Mouse (Mus musculus) kidney, postnatal 10 days (tissue): ENCODE measurements at regions not wholly inside any gene's neighbourhood (a gene's known extent, or its start where the extent isn't known, plus 50 kb on each side); places are given as distances from the start of the nearest gene placed in this dataset.
A peak's percentile ranks its signal among the peaks of the same experiment; 100 is the strongest.

Experiments used
- DNase-seq: peaks from one replicate; pipeline ENCODE4 v3.0.0; 2021; ENCODE audit warnings: mixed read lengths

- DNase-seq: no peak
Measured at GRCm38 (mm10) chr13:52059756-52060417, 213.4 kb downstream of the Gadd45g start.

- peak; percentile 82 for DNase-seq
Measured at GRCm38 (mm10) chr13:52060418-52060870, 214.0 kb downstream of the Gadd45g start.

- DNase-seq: no peak
Measured at GRCm38 (mm10) chr13:52061454-52061853, 215.0 kb downstream of the Gadd45g start.

GRCm38 (mm10) chr13:52061881-52062280, 215.4 kb downstream of the Gadd45g start:
- DNase-seq: no peak

- no peak for DNase-seq
Measured at GRCm38 (mm10) chr13:52062576-52062975, 216.1 kb downstream of the Gadd45g start.

GRCm38 (mm10) chr13:52065274-52065673, 218.8 kb downstream of the Gadd45g start:
- no peak for DNase-seq

GRCm38 (mm10) chr13:52065720-52066119, 219.2 kb downstream of the Gadd45g start:
- DNase-seq: no peak

GRCm38 (mm10) chr13:52067048-52067447, 220.6 kb downstream of the Gadd45g start:
- no peak for DNase-seq

- no peak for DNase-seq
Measured at GRCm38 (mm10) chr13:52068886-52069439, 222.5 kb downstream of the Gadd45g start.

GRCm38 (mm10) chr13:52069714-52070113, 223.2 kb downstream of the Gadd45g start:
- no peak for DNase-seq

GRCm38 (mm10) chr13:52070731-52071663, 224.5 kb downstream of the Gadd45g start:
- DNase-seq: no peak

GRCm38 (mm10) chr13:52077616-52078015, 231.1 kb downstream of the Gadd45g start:
- no peak for DNase-seq

- DNase-seq: no peak
Measured at GRCm38 (mm10) chr13:52078561-52078960, 232.1 kb downstream of the Gadd45g start.

GRCm38 (mm10) chr13:52079678-52080246, 233.3 kb downstream of the Gadd45g start:
- peak; percentile 38 for DNase-seq

- DNase-seq: no peak
Measured at GRCm38 (mm10) chr13:52083601-52084455, 237.3 kb downstream of the Gadd45g start.

- peak; percentile 70 for DNase-seq
Measured at GRCm38 (mm10) chr13:52085110-52085509, 238.6 kb downstream of the Gadd45g start.

- no peak for DNase-seq
Measured at GRCm38 (mm10) chr13:52088319-52088718, 241.8 kb downstream of the Gadd45g start.

GRCm38 (mm10) chr13:52090365-52090764, 243.9 kb downstream of the Gadd45g start:
- no peak for DNase-seq

GRCm38 (mm10) chr13:52094785-52095184, 248.3 kb downstream of the Gadd45g start:
- peak; percentile 35 for DNase-seq

- DNase-seq: no peak
Measured at GRCm38 (mm10) chr13:52096506-52096905, 250.0 kb downstream of the Gadd45g start.

GRCm38 (mm10) chr13:52105989-52106642, 259.6 kb downstream of the Gadd45g start:
- no peak for DNase-seq
